Mouse (Mus musculus) cortical plate, adult 2 months (tissue): ENCODE results near the gene Itgb3.

ENCODE experiments used
- CTCF ChIP-seq: fragments of 200-500 bp; IDR thresholded peaks from 2 replicates; pipeline ENCODE4 v1.5.1; 2011; ENCODE audit warnings: mild to moderate bottlenecking, control low read depth, low read length; ENCODE audit not compliant: insufficient read depth; ENCODE audit errors: extremely low read depth
- POLR2A ChIP-seq: fragments of 200-500 bp; IDR thresholded peaks from 2 replicates; pipeline ENCODE4 v1.6.1; 2011; ENCODE audit warnings: mild to moderate bottlenecking, low read length, control low read depth; ENCODE audit not compliant: insufficient read depth; ENCODE audit errors: extremely low read depth

DNA sequence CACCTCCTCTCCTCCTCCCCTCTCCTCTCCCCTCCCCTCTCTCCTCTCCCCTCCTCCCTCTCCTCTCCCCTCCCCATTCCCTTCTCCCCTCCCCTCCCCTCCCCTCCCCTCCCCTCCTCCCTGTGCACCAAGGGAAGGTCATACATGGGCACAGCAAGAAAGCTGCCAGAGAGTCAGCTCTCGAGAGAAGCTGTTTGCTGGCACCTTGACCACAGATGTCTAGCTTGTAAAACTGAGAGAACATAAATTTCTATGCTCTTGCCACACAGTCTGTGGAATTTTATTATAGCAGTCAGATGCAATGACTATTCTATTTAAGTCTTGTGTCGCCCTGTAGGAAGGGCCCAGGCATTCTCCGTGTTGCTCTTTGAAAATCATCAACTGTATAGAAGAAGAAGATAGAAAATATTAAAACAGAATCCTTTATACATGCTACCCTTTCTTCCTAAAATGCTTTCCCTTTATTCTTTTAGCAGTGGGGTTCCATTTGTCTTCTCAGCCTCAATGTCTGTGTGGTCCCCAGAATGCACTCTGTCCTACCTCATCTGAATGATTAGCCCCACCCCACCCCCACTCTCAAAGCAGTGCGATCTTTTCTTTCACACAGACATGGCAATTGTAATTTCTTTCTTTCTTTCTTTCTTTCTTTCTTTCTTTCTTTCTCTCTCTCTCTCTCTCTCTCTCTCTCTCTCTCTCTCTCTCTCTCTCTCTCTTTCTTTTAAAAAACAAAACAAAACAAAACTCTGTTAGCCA lies 49.0 kb upstream of the Itgb3 start:
- TF ChIP-seq CTCF (no peak), POLR2A (no peak)
